Mouse (Mus musculus): ENCODE results near the gene Ercc4. TPM values are rescaled to one million over a fixed set of nuclear protein-coding genes. Genes with fewer than 3 reads are reported as not detected.

Gene Ercc4
- polyA plus RNA-seq, 1 experiment, result 14.0 TPM

DNA sequence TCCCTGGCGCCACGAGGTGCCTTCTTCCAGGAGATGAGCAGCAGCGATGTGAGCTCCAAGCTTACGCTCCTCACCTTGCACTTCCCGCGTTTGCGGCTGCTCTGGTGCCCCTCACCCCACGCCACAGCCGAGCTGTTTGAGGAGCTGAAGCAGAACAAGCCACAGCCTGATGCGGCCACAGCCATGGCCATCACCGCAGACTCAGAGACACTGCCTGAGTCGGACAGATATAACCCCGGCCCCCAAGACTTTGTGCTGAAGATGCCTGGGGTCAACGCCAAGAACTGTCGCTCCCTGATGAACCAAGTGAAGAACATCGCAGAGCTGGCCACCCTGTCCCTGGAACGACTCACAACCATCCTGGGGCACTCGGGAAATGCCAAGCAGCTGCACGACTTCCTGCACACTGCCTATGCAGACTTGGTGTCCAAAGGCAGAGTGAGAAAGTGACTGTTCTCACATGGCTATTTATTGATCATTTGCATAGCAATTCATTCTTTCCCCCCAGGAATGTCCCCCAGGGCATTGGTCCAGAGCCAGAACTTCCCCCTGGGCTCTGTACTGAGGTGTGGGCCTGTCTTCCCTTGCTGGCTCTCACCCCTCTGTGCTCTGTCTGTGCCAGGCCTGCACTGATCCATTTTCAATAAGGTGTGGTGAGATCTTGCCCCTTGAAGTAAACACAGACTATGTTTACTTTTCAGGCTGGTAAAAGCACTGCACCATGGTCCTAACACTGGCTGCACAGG is 38.5 kb downstream of the Ercc4 start:
- no peak for DNase-seq (ENCODE audit: low spot score)

DNA sequence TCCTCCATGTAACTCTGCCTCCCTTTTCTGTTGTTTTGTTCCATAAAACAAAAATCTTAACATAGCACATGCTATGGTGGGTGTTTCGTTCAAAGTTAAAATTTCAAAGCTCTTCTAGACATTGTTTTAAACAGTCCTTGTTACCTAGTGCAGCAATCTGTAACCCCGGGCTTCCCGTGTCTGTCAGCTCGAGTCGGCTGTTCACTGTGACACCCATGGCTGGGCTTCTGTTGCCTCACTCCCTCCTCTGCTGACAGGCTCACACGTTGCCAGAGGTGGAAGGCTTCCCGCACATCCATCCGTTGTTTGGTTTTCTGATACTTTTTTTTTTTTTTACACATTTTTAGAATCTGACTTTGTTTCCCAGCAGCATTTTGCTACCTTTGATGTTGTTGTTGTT is 40.5 kb downstream of the Ercc4 start:
- DNase-seq (ENCODE audit: low spot score), result no peak

DNA sequence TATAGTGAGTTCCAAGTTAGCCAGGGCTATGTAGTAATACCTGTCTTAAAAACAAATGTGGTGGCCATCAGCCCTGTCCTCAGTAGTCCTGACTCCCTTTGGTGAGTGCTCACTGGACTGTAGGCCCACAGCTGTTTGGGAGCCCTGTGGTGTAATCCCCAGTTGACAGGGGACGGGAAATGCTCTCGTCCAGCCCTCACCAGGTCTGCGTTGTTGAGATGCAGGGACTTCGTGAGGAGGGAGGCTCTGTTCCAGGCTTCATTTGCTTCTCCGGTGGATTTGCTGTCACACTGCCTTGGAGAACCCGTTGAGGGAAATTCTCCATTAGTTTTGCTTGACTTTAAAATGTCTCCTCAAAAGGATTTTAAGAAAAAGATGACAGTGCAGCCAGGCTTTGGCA is 41.3 kb downstream of the Ercc4 start:
- no peak for DNase-seq (ENCODE audit: low spot score)

DNA sequence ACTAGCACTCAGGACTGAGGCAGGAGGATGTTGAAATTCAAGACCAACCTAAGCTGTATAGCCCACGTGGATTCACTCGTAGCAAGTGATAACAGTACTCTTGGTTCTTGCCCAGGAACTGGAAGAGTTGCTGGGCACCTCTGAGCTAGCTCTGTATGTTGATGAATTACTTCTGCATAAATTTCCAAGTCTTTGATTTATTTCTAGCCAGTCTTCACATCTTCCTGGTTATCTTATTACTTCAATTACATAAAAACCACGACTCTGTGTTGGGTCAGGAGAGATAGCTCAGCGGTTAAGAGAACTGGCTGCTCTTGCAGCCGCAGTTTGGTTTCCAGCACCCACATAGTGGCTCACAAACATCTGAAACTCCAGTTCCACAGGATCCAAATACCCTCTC is 43.0 kb downstream of the Ercc4 start:
- no peak for DNase-seq (ENCODE audit: low spot score)

DNA sequence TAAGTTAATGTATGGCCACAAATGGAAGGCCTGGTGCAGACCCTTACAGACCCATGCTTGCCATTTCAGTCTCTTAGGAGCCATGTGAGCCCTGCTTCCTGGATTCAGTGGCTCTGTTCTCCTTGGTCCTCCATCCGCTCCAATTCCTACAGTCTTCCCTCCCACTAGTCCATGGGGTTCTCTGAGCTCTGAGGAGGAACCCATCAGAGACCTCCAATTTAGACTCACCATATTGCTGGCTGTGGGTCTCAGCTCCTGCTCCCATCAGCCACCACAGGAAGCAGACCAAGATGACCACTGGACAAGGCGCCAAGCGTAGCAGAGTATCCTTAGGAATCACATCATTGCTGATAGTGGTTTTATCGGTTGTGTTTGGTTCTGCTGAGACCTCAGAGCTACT is 43.7 kb downstream of the Ercc4 start:
- DNase-seq (ENCODE audit: low spot score), result no peak

DNA sequence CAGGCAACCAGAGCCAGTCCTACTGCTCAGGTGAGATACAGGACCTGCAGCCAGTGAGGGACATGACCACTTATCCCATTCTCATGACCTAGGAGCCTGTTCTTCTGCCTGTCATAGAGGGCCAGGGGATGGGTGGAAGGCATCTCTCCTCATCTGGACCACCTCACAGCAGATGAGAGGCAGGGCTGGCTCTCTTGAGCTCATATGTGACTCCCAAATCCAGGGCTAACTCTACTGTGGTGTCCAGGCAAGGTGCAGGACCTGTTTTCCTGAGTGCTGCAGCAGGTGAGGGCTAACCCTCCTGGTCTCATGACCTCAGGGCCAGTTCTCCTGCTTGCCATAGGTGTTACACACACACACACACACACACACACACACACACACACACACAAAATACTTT is 44.9 kb downstream of the Ercc4 start:
- no peak for DNase-seq (ENCODE audit: low spot score)

DNA sequence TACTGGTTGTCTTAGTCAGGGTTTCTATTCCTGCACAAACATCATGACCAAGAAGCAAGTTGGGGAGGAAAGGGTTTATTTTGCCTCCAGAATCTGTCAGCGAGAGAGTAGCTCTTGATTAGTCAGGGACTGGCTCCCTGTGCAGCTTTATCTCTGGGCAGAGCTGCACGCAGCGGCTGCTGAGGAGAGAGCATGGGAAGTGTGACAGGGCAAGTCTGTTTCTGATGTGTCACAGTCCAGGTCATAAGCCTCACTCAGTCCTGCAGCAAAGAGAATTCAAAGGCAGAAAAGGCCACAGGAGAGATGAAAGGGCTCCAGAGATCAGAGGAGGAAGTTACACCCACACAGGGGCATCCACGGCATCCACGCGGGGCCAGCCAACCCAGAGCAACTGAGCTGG is 47.8 kb downstream of the Ercc4 start:
- no peak for DNase-seq (ENCODE audit: low spot score)

DNA sequence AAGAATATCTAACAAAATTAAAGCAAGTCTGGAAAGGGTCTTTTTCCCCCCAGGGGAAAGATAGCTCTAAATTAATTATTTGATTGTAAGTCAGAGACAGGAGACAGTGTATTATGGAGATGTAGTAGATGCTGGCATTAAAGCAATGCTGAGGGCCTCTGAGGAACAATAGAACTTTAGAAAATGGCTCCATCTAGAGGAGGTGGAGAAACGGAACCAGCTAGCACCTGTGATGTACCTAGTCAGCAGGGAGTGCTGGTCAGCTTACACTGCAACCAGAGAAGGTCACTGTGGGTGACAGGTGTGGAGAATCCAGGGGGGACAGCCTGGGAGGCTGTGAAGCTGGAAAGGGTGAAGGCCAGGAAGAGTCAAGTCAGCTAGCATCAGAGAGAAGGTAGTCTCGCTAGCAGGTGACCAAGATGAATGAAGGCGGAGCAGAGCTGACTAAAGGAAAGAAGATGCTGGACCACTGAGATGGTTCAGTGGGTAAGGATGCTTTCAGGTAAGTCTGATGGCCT is 48.7 kb downstream of the Ercc4 start:
- DNase-seq (ENCODE audit: low spot score), result no peak

DNA sequence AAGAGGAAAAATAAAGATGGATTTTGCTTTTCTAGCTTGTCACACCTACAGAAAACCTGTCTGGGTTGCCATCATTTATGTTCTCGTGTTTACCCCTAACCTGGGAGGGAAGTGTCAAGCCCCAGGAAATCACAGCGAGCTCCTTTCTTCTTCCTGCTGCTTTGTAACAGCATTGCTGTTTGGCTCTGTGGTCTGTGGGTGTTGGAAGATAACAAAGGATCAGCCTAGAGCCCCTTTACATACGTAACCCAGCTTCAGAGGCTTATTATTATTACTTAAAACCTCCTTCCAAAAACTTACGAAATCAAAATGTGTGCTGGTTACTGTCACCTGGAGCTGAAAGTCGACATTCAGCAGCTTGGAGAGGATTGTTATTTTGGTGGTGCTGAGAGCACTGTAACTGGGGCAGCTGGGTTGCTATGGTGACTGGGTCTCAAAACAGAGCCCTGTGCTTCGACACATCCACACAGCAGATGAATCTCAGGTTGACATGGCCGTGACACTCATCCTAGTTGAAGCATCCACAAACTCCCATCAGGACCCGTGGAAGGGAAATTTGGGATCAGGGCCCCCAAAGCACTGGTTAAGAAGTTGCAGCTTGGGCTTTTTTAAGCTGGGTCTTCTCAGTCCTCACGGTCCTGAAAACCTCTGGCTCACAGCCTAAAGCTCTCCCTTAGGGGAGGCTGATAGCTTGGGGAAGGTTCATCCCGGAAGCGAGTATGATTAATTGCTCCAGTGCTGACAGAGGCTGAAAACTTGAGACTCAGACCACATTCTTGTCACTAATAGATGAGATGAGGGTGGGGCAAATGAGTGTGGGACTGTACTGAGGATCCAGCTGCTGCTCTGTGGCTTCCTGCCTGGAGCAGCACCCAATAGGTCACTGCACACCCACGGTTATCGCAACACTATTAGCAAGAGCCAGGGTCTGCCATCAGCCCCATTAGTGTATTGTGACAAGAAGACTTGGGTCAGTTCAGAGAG is 49.7 kb downstream of the Ercc4 start:
- DNase-seq (ENCODE audit: low spot score), result no peak

DNA sequence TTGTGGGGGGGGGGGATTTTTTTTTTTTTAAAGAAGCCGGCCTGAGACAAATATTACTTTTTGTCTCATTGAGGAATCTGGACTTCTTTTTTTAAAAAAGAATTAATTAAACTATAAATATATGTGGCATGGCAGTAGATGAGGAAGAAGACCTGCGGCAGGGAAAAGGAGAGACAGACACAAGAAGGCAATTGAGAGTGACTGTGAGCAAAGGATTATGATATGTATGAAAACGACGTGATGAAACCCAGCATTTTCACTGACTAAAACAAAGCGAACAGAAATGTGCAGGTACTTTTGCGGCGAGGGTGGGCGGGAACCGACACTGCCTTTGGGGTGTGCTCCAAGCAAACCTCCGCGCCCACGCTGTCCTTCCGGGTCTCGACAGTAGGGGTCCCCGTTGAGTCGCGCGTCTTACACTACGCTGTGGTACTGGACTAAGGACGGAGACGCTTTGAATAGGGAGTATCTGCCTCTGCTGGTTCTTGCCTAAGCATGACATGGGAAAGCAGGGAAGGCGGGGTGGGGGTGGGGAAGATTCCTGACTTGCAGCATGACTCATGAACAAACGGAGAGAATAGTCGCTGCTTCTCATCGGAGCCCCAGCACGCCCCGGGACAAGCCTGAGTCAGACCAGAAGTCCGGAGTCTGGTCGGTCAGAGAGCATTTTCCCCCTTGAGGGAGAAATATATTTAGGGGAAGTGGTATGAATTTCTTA is 50.6 kb downstream of the Ercc4 start:
- DNase-seq (ENCODE audit: low spot score), result peak; percentile 79

DNA sequence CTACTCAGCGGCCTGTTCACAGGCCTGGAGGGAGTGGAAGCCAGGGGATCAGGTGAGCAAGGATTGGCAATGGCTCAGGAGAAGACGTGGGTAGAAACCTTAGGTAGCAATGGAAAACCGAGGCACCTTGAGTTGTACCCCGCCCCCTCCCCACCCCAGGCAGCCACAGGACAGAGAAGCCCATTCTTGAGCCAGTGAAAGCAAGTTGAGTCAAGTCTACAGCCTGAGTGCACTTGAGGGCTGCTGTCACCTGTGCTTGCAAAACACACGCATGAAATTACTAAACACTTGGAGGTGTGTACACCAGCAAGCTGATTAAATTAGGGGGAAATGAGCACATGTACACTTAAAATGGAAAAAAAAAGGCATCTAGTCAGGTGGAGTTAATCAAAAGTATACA is 52.0 kb downstream of the Ercc4 start:
- no peak for DNase-seq (ENCODE audit: low spot score)

DNA sequence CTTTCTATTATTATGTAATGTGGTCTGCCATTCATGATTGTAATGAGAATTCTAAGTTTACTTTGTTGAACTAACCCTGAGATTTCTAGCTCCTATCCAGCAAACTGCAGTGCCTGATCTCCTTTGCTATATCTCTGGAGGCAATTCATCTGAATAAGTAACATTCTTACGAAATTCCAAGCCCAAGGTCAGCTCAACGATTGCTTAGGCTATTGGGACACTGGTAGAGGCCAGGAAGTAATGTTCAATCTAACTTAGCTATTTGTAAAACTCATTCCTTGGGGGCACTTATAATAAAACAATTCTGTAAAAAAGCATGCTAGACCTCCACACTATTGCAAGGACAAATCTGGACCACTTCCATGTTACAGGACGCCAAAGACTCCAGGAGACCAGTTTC is 58.2 kb downstream of the Ercc4 start:
- no peak for DNase-seq (ENCODE audit: low spot score)

DNA sequence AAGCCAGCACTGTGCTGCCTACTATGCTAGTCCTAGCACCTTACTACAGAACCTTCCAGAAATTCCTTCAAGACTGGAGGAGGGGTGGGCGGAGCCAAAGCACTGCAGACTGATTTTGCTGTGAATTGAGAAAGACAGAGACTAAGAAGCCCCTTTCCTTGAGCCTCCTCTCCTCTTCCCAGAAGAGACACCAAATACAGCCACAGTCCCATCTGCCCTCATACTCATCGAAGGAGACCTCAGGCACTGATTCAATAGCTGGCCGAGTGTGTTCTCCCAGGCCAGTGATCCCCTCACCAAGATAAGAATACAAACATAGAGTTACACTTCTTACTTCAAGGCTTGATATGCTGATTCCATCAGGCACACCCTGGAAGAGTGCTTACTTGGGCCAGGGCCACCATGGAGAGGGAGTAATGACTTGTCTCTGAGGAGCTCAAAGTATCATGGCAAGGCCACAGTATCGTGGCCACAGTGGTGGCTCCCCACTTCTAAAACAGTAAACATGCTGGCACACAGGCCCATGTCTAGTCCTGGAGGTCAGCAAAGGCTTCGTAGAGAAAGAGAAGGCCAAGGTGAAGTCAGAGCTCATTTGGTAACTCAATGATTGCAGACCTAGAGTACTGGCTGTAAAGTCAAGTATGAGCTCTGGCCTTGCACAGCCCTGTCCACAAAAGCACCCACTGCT is 63.7 kb downstream of the Ercc4 start:
- DNase-seq (ENCODE audit: low spot score), result no peak

DNA sequence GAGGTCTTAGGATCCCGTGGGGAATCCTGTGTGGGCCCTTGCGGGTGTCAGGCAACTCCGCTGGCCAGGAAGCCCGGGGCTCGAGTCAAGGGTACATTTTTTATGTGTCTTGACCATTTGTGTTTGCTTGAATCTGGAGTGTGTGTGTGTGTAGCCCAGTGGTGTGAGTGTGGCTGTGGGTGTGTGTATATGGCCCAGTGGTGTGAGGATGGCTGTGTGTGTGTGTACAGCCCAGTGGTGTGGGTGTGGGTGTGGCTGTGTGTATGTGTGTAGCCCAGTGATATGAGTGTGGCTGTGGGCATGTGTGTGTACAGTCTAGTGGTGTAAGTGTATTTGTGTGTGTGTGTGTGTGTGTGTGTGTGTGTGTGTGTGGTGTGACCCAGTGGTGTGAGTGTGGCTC is 73.0 kb downstream of the Ercc4 start:
- no peak for DNase-seq (ENCODE audit: low spot score)

DNA sequence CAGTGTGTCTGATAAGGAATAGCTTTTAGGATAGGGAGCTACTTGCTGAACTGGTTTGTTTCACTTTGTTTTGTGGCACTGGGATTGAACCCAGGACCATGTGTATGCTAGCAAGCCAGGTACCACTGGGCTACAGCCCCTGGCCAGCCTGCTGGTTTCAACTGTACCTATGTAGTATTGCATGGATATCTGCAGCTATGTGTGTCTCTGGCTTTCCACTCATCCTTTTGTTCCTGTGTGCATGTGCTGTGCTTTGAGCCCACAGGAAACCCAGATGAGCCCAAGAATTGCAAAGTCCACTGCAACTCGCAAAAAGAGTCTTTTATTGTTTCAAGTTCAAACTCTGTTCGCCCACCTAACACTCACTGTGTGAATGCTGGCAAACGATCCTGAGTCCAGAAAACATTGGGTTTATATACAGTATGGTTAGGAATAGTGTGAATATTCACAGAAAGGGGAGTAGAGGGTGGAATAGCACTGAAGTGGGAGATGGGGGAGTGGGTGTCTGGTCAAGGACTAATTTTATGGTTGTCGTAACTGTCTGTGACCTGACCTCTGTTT is 73.8 kb downstream of the Ercc4 start:
- DNase-seq (ENCODE audit: low spot score), result no peak

DNA sequence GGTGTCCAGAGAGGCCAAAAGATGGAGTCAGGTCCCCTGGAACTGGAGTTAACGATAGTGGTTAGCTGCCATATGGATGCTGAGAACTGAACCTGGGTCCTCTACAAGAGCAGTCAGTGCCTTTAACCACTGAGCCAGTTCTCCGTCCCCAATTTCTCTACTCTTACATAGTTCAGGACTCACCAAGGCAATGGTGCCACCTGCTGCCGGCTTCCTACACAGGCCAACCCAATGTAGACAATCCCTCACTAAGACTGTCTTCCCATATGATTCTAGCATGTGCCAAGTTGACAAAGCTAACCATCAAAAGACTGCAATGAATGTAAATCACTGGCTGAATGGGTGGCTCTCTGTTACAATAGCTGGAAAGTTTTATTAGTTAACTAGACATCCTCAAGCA is 74.9 kb downstream of the Ercc4 start:
- no peak for DNase-seq (ENCODE audit: low spot score)

DNA sequence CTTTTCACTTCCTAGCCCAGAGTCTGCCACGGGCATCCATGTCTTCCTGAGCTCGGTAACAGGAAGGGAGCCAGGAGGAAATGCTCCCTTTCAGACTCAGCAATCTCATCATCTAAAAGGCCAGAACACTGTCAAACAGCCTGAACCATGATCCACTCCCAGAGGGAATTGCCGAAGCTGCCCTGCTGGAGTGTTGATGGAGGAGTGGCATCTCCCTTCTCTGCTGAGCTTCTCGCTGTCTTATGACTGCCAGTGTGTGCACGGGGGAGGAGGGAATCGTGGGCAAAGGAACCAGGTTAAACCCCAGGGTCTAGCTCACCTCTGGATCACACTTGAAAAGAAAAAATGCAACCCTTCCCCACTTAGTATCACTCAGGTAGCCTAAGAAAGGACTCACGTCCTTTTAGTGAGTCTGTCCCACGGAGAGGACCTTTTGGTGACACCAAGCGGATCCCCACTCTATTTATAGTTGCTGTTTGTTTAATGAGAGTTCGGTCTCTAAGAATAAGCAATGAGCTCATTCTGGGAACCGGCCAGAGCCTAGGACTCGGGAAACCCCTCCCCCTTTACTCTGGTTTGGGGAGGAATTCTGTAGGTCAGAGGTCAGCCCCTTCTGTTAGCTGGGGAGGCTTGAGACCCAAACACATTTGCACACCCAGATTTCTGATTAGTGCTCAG is 80.1 kb downstream of the Ercc4 start:
- DNase-seq (ENCODE audit: low spot score), result no peak

DNA sequence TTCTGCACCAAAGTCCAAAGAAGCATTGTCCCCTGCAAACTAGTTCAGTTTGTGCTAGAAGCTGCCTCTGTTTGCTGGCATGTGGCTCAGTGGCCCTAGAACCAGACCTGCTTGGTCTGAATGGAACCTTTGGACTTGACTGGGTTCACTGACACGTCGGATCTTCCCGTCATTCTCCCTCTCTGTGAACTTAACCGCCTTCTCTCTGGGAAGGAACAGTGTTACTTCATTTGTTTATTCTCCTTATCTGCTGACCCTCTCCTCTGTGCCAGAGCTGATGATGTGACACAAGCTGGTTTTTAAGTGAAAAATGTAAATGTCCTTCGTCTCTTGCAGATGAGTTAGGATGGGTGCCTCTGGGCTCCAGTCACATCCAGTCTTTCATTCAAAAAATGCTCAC is 81.0 kb downstream of the Ercc4 start:
- no peak for DNase-seq (ENCODE audit: low spot score)

DNA sequence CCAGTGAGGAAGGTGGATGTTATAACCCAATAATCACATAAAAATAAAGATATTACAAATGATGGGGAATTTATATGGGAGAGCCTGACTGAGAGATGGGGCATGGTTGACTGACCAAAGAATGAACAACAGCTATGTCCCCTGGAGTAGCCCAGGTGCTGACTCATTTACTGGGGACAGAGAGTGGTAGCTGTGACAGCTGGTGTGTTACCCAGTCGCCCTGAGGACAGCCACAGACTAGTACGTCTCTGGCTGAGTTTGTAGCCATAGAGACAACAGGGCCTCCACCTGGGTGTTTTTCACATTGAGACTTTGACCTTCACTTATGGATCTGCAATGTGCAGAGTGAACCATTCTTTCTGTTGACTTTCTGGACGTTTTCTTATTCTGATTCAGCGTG is 81.7 kb downstream of the Ercc4 start:
- DNase-seq (ENCODE audit: low spot score), result no peak

DNA sequence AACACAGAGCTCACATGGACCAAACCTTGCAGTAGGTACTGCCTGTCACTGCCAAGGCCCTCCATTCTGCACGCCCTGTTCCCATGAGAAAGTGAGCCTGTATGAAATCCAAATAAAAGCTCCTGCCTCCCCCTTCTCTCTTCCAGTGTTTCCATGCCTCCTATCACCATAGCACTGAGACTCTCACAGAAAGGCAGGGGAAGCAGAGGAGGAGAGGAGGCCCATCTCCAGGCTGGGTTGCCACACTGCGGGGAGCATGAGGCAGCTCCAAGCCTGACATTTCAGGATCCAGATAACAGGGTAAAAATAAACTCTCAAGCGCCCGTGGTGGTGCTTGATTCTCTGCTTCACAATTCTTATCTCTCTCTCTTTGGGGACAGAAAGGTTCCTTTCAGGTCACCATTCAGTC is 84.2 kb downstream of the Ercc4 start:
- no peak for DNase-seq (ENCODE audit: low spot score)

DNA sequence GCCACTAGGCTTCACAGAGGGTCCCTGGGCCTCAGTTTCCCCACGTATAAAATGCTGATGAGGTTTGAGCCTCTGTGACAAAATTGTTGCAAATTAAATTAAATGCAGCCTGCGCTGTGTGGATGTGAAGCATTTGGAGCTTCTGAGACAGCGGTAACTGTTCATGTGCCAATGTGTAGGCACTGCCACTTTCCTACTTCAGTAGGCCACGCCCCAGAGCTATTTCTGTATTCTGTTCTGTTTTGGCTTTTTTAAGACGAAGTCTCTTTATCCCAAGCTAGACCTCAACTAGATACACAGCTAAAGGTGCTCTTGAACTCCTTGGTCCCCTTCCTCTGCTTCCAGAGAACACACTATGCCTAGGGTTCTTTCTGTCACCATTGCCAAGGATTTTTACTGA is 85.4 kb downstream of the Ercc4 start:
- no peak for DNase-seq (ENCODE audit: low spot score)
